Mouse (Mus musculus): ENCODE measurements around the gene Rnf31.

Gene Rnf31

GRCm38 (mm10) chr14:55644261-55644888, 52.9 kb downstream of the Rnf31 start:
- DNase-seq (ENCODE audit: low read depth, low spot score) = no peak

DNA sequence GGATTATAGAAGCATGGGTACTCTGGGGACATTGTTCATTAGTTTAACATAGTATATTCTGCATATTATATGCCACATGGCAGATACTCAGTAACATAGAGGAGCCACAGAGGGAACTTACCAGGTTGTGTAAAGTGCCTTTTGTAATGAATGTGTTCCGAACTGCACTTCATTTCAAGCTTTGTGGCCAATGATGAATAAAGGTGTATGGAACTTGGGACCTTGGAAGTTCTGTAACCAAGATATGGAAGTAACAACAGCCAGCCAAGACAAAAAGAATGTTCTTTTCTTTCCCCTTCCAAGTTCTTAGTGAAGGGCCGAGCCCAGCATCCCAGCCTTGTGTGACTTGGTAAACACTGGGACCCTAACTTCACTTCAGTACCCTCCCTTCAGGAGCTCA, 58.4 kb downstream of the Rnf31 start, which contains the start of gene Tssk4:
Gene Tssk4, plus strand, starts transcription at position 301 of the 400 bp plus-strand sequence.
- no peak for DNase-seq (ENCODE audit: low read depth, low spot score)

GRCm38 (mm10) chr14:55651528-55651927, 60.0 kb downstream of the Rnf31 start:
- no peak for DNase-seq (ENCODE audit: low read depth, low spot score)

Data from telencephalon, adult 2 months (tissue).